Mouse (Mus musculus): ENCODE data around the gene Maml3.

Gene Maml3

DNA sequence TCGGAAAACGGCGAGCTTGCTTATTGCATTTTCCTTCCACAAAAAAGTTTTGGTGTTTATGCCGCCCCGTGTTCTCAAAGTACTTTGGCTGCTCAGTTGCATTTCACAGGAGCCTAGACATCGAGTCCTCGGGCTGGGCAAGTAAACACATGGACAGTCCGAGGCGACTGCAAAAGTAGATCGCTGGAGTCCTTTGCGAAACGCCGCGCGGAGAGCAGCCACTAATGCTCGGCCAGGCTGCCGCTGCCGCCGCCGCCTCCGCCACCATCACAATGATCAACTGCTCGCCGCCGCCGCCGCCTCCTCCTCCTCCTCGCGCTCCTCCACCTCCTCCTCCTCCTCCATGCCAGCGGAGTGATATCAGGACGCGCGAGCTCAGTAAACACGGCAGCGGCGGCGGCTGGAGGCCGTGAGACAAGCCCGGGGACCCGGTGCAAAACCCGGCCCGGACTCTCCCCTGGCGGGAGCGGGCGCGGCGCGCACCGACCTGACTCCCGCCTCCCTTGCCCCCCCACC is at the start of gene Maml3:
TSS of gene Maml3 (minus strand) at position 441 of the 516 bp plus-strand sequence.
- peak; percentile 61 for DNase-seq (ENCODE audit: low read depth, low spot score)

- DNase-seq (ENCODE audit: low read depth, low spot score): no peak
These were observed 46.3 kb upstream of the Maml3 start for GRCm38 (mm10) chr3:52151155-52151554.

DNA sequence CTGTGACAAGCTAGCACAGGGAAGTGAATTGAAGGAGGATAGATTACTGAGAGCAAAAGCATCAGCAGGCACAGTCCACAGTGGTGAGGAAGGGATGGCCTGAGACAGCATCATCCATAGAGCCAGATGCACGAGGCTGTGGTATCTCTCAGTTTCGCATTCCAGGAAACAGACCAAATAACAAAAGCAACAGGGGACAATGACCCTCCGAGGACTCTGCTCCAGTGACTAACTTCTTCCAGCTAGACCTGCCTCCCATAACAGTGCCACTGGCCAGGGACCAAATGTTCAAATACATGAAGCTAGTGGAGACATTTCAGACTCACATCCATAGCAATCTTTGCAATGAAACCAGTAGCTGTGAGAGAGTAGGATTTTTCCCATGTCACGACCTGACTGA is 43.4 kb upstream of the Maml3 start:
- DNase-seq (ENCODE audit: low read depth, low spot score): no peak

GRCm38 (mm10) chr3:52144776-52145460 is 40.0 kb upstream of the Maml3 start:
- DNase-seq (ENCODE audit: low read depth, low spot score): no peak

DNA sequence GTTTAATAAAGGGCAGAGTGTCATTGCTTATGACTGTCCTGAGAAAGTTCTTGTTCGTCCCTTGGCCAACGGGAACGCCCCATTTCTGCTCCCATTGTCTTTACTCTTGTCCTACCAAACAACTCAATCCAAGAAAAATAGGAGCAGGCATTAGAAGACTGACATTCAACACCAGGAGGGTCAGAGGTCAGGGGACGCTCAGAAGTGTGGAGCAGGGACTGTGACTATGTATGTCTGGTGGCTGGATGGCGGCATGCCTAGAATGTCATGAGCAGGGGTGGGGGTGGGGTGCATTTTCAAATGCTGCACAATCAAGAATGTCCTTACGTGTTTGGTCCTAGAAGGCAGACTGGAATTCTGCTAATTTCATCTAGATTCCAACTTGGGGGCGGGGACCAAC is 38.1 kb upstream of the Maml3 start:
- DNase-seq (ENCODE audit: low read depth, low spot score): no peak

DNA sequence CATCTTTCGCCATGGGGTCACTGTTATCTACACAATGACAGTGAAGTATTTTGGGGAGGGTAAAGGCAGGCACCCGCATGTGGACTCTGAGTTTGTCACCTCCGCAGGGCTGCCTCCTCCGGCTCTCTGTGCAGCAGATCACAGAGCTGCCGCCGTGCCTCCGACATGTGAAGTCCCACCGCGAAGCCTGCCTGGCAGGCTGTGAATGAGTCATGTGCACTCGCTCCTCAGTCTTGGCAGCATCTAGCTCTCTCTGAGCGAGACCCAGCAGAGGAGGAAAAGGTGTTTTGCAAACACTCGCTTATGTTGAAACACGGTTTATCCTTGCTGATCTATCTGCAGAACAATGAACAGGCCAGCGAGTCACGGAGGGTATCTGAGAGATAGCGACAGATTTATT is 35.3 kb upstream of the Maml3 start:
- no peak for DNase-seq (ENCODE audit: low read depth, low spot score)

DNA sequence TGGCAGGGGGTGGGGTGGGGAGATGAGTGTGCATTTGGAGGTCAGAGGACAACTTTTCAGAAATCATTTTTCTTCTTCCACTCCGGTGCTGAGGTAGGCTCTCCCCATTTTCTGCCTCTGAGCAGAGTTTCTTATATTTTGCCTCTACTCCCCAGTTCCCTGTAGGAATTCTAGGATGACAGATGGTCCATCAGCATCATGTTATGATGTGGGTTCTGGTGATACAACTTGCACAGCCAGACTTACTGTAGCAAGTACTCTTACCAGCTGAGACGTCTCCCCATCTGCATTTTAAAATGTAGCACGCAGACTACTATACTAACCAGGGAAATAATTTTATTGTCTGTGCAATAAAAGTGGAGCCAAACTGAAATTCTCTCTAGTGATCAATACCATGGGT is 20.5 kb upstream of the Maml3 start:
- no peak for DNase-seq (ENCODE audit: low read depth, low spot score)

DNA sequence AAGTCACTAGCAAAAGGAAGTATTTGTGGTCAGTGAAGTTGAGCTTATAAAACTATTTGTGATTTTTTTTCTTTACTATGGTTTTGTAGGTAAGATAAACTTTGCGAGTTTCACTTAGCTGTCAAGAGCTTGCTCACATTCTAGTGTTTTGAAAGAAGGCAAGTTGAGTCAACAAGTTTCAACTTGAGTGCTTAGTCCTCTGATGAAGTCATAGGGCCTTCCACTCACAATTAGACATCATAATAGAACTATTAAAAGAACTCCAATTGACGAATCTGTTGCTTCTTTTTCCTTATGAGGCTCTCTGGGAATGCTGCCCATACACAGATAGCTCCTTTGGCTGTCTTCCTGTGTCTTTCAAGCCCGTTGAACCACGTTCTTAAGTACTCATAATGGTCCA is 16.0 kb upstream of the Maml3 start:
- DNase-seq (ENCODE audit: low read depth, low spot score): no peak

- no peak for DNase-seq (ENCODE audit: low read depth, low spot score)
These were observed 14.3 kb upstream of the Maml3 start for GRCm38 (mm10) chr3:52119216-52119615.

DNA sequence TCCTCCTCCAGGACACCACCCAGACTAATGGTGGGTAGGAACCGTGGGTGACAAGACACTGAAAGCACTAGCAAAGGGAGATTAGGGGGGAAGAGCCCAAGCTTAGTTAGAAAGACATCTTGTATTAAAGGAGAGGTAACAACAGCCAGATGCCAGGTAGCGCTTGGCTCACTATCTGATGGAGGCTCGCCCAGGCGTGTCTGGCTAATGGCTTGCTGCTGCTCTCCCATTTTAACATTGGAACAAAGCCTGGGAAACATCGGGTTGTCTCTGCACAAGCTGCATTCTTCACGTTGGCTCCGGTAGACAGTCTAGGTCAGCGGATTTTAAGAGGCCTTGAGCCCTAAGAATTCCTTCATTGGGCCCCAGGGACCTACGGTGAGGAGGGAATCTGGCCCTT is 10.5 kb upstream of the Maml3 start:
- no peak for DNase-seq (ENCODE audit: low read depth, low spot score)

DNA sequence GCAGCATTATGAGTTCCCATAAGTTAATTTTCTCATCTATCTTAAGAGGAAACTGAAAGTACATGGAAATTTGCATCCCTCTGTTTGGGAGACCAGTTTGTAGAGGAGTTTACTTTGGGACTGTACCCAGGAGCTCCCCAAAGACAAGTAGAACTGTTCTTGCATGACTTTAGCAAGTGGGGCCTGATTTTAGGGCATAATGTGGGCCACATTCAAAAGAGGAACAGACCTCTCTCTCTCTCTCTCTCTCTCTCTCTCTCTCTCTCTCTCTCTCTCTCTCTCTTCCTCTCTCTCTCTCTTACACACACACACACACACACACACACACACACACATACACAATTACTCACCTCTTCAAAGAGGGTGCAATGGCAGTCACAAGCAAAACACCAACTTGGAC is 3.2 kb upstream of the Maml3 start:
- DNase-seq (ENCODE audit: low read depth, low spot score): no peak

DNA sequence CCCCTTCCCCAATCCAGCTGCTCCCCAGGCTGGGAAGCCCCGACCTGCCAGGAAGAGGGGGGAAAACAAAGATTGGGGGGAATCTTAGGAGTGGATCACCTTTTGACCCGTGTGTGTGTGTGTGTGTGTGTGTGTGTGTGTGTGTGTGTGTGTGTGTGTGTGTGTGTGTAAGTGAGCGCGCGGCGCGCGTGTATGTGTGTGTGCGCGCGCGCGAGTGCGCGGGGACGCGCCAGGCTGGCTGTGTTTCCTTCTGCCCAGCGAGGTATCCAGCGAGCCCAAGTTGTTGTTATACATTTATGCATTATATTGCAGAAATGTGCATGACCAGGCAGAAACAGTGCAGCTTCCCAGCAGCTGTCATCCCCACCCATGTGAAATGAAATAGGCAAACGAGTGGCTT is 280 bp upstream of the Maml3 start:
- DNase-seq (ENCODE audit: low read depth, low spot score): no peak

DNA sequence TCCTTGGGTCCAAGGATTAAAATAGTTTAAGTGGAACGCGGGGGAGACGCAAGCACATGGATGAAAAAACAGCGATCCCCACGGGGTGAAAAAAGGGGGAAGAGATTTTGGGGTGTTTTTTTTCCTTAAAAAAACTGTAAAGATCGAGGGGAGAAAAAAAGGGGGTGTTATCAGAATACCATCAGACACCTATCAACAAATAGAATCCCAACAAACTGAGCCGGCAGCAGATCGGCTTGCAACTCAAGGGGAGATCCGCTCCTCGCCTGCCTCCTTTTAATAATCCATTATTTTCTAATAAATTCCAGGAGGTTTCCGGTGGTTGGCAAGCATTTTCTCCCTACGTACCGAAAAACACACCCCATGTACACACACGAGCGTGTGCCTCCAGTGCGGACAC is 668 bp downstream of the Maml3 start:
- DNase-seq (ENCODE audit: low read depth, low spot score): no peak

- DNase-seq (ENCODE audit: low read depth, low spot score): no peak
These were observed 1.2 kb downstream of the Maml3 start for GRCm38 (mm10) chr3:52103531-52104181.

DNA sequence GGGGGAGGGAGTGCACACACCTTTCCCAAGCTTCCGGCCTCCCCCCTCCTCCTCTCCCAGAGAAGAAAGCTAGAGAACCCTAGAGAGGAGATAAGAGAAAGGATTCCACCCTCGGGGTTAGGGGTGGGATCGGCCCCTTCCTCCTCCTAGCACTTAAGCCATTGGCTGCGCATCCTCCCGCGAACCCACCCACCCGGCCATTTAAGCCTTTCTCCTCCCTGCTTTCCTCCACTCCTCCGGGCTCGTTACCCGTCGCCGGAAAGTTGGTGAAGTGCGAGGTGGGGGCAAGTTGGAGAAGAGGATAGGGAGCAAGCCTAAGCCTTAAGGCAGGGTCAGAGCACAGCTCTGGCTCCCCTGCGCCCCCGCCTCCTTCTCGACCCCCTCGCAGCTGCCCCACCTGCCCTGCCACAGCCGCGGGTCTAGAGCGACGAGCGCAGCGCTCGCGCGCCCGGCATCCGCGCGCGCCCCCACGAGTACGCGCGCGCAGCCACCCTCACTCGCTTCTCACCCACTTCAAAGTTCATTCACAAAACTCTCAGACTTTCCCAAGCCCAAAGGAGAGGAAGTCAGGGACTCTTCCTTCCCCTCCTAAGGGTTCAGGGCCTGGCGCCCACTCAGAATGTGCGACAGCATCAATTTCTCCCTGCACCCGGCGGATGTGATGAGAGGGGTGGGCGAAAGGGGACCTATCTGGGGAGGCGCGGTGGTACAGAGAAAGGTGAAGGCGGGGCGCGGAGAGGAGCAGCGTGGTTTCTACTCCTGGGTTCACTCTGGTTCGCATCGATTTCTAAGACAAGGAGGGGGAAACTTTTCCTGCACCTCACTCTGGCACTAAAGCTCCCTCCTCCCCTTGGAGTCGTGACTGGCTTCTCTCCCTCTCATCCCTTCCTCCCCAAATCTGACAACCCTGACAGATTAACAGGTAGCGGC is 2.0 kb downstream of the Maml3 start:
- DNase-seq (ENCODE audit: low read depth, low spot score): peak; percentile 81

DNA sequence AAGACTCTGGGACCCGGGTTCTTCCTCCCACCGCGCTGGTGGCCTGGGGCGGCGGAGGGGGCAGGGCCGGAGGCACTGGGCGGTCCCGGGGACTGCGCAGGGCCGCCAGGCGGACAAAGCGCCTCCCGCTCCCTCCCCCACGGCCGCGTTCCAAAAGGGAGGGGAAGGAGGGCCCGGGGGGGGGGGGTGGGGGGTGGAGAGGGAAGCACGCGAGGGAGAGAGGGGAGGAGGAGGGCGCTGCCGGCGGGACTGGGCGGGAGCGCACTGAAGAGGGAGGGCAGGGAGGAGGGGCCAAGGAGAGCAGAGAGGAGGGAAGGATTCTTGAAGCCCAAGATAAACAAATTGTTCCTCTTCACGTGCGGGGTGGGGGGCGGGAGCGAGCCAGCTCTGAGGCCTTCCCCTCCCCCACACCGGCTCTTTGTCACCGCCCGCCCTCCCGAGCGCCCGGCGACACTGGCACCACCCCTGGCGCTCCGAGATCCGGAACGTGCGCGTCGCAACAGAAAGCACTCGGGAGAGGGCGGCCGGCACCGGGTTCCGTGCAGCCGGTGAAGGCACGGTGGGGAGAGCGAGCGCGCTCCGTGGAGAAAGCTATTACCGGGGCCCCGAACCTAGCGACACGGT is 2.8 kb downstream of the Maml3 start:
- no peak for DNase-seq (ENCODE audit: low read depth, low spot score)

DNA sequence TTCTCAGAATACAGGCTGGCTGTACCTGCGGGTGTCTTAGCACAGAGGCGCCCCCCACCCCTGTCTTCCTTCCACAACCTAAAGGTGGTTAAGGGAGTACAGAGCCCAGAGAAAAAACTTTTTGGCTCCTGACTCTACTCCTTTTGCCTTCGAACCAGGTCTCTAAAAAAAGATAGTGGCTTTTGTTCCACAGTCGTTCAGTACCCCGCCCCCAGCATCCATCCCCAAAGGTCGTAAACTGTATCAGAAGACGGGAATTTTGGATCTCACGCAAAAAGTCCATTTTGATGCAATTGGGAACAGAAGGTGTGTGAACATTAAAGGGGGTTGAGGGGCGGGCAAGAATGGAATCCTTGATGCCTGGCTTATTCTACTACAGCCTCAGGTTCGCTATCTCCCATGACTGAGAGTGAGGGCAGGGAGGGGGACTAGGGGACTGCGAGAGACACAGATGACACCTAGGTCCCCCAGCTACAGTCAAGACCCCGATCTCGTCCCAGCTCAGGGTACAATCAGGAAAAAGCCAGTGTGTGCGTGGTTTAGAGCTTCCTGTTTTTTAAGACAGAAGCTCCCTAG is 3.4 kb downstream of the Maml3 start:
- DNase-seq (ENCODE audit: low read depth, low spot score): no peak

GRCm38 (mm10) chr3:52100926-52101325 is 4.0 kb downstream of the Maml3 start:
- no peak for DNase-seq (ENCODE audit: low read depth, low spot score)

DNA sequence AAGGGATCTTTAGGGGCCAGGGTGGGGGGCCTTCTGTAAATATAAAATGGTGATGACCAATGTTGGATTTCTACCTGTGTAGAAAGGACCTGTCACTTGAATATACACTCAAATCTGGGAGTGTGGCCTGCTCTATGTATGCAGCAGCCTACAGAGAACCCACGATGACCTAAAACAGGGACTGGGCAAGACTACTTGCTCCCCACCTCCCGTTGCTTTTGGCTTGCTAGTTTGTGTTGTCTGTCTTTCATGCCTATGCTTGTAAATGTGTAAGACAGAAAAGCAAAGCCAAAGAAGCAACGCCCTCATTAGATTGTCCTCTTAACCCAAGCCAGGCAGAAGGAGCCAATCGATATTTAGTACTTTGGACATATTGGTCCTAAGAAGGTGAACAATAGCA is 4.6 kb downstream of the Maml3 start:
- DNase-seq (ENCODE audit: low read depth, low spot score): no peak

- DNase-seq (ENCODE audit: low read depth, low spot score): no peak
These were observed 5.6 kb downstream of the Maml3 start for GRCm38 (mm10) chr3:52099286-52099685.

DNA sequence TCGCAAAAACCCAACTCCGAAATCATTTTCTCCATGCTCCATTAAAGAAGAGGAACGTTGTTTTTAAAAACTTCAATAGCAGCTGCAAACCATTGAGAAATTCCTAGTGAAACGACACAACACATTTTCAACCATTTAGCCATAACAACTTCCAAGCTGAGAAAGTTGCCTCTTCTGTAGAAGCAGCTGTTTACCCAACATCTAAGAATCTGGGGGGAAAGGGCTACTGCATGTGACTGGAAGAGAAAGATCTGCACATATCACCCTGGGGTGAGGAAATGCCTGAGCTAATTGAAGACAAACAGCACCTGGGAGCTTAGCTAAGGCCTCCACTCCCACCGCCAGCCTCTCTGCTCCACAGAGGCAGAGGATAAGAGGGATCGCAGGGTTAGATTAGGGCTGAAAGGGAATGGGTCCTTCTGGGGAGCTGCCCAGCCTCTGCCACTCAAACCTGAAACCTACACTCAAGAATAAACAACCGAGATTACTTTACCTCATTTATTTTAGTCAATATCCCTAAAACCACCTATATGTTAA is 13.5 kb downstream of the Maml3 start:
- DNase-seq (ENCODE audit: low read depth, low spot score): no peak
